Mouse (Mus musculus): Measurements from ENCODE around the gene Cd47. TPM values are rescaled to one million over a fixed set of nuclear protein-coding genes. Genes with fewer than 3 reads are reported as not detected.

The Cd47 gene
- total and polyA plus RNA-seq, 3 experiments = 30.9 to 87.1 (median 76.5) TPM

GRCm38 (mm10) chr16:49802993-49803392 lies 2.7 kb downstream of the Cd47 start:
- H3K79me2 ChIP-seq (replicated peaks; ENCODE audit: control insufficient read depth, insufficient read depth, low read length) = no peaks in the 10 kb centered on the region

DNA sequence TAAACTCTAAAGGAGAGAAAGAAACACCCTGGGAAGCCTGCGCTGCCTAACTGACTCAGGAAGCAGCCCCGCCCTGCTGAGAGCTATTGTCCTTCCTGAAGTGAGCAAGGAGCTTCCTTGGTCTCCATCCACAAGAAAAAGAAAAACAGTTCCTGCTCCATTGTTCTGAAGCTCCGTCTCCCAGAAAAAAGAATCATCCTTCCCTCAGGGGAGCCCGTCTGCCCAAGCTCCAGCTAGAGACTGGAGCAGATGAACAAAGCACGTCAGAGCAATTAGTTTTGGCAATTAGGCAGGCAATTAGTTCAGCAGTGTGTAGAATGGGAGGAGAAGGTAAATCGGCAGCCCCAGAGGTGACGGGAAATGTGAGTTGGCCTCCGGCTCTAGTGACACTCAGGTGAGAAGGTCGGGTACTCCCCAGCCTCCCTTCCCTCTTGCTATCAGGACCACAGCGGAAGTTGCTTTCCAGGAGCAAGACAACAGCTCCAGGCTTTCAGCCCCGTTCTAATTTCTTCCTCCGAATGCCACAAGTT lies 3.7 kb downstream of the Cd47 start:
- Histone ChIP-seq H3K9ac (ENCODE audit: low read depth, low read length) (no peak overlapping the region), H3K36me3 (ENCODE audit: control insufficient read depth, insufficient read depth, low read length) (0 out of 2 replicates have a peak, but pooled peaks cover 2% of the 10 kb centered on the region), H3K79me2 (replicated peaks; ENCODE audit: control insufficient read depth, insufficient read depth, low read length) (no peaks in the 10 kb centered on the region), H3K27ac (peak overlapping the region; percentile 52), H3K27me3 (ENCODE audit: control insufficient read depth, insufficient read depth, low read length) (no peaks in the 10 kb centered on the region), H3K4me3 (peak overlapping the region; percentile 29; the same call in 1 of the 2 replicates), H3K4me1 (ENCODE audit: control insufficient read depth, insufficient read depth, low read length) (peaks cover 4% of the 10 kb centered on the region)
- TF ChIP-seq EP300 (IDR thresholded peaks at IDR 0.05; ENCODE audit: insufficient read depth, low read depth, low read length) (no peak), CTCF (IDR thresholded peaks at IDR 0.05) (no peak), POLR2A (IDR thresholded peaks at IDR 0.05; ENCODE audit: insufficient read depth, low read depth, low read length) (no peak)
- intact Hi-C loops (cut with DNase I) = loop anchor here (5.0 kb wide), 3 partner anchors 53 to 107 kb away; partner anchors contain the start of gene Ift57
- WGBS = 13% methylated on average over 12 of the region's 12 CpGs
- DNase-seq = peak; percentile 32 to 45

More at GRCm38 (mm10) chr16:49802993-49803392, 2.7 kb downstream of the Cd47 start:
- TF ChIP-seq CTCF (IDR thresholded peaks at IDR 0.05) = no peak
- intact Hi-C loops (cut with DNase I) = loop anchor here (5.0 kb wide), 3 partner anchors 54 to 106 kb away; partner anchors contain the start of gene Ift57
- no peak overlapping the region for H3K27ac ChIP-seq
- no peak for DNase-seq
- 0 out of 2 replicates have a peak, but pooled peaks cover 2% of the 10 kb centered on the region for H3K36me3 ChIP-seq (ENCODE audit: control insufficient read depth, insufficient read depth, low read length)
- no peak overlapping the region for H3K9ac ChIP-seq (ENCODE audit: low read depth, low read length)
- H3K27me3 ChIP-seq (ENCODE audit: control insufficient read depth, insufficient read depth, low read length) = no peaks in the 10 kb centered on the region
- peaks cover 7% of the 10 kb centered on the region for H3K4me1 ChIP-seq (ENCODE audit: control insufficient read depth, insufficient read depth, low read length)
- 90% methylated on average over 2 of the region's 2 CpGs for WGBS
- no peak overlapping the region for H3K4me3 ChIP-seq

DNA sequence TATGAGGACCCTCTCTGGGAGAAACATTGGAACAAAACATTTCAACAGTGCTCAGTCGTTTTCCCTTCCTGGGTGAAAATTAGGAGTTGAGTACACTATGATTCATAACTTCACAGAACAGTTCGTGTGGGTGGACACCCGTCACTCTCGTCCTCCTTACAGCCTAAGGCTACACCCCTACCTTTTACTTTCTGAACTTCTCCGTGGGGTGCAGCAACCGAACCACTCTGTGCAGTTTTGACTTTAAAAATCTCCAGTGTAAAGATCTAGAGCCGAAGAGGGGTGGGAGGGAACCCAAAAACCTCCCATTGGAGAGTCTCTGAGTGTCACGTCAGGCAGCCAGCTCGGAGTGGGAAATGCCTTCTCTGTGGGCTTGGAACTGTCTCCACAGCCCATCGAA lies 6.6 kb downstream of the Cd47 start:
- Histone ChIP-seq H3K4me3 (no peak overlapping the region), H3K79me2 (replicated peaks; ENCODE audit: control insufficient read depth, insufficient read depth, low read length) (no peaks in the 10 kb centered on the region), H3K36me3 (ENCODE audit: control insufficient read depth, insufficient read depth, low read length) (no peaks in the 10 kb centered on the region), H3K27me3 (ENCODE audit: control insufficient read depth, insufficient read depth, low read length) (no peaks in the 10 kb centered on the region), H3K27ac (no peak overlapping the region), H3K9ac (ENCODE audit: low read depth, low read length) (no peak overlapping the region), H3K4me1 (ENCODE audit: control insufficient read depth, insufficient read depth, low read length) (no peaks in the 10 kb centered on the region; the same call in 1 of the 2 replicates)
- TF ChIP-seq CTCF (IDR thresholded peaks at IDR 0.05) (no peak), POLR2A (IDR thresholded peaks at IDR 0.05; ENCODE audit: insufficient read depth, low read depth, low read length) (no peak), EP300 (IDR thresholded peaks at IDR 0.05; ENCODE audit: insufficient read depth, low read depth, low read length) (no peak)
- intact Hi-C loops (cut with DNase I) = no loop called here
- no peak for DNase-seq
- 89% methylated on average over 10 of the region's 10 CpGs for WGBS

DNA sequence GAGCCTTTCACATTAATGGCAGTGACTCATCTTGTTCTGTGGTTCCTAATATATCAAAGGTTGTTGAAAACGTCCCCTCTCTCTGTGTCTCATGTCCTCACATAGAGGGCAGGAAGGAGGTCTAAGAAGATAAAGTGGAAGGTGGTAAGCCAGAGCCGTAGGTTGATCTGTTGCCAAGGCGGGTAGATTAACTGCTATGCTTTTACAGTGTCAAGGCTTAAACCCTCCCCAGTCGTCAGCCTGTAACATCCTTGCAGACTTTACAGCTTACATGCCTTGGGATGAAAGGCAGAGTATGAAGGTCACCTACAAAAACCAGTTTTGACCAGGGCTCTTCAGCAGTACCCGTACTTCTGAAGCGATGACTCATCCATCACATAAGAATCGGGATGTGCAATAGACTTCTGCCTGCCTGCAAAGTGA lies 7.1 kb downstream of the Cd47 start:
- no peaks in the 10 kb centered on the region; the same call in 1 of the 2 replicates for H3K4me1 ChIP-seq (ENCODE audit: control insufficient read depth, insufficient read depth, low read length)
- no peak for TF ChIP-seq POLR2A (IDR thresholded peaks at IDR 0.05; ENCODE audit: insufficient read depth, low read depth, low read length)
- TF ChIP-seq EP300 (IDR thresholded peaks at IDR 0.05; ENCODE audit: insufficient read depth, low read depth, low read length) = no peak
- no peak for TF ChIP-seq CTCF (IDR thresholded peaks at IDR 0.05)
- intact Hi-C loops (cut with DNase I) = no loop called here
- H3K9ac ChIP-seq (ENCODE audit: low read depth, low read length) = no peak overlapping the region
- no peaks in the 10 kb centered on the region for H3K79me2 ChIP-seq (replicated peaks; ENCODE audit: control insufficient read depth, insufficient read depth, low read length)
- no peaks in the 10 kb centered on the region for H3K36me3 ChIP-seq (ENCODE audit: control insufficient read depth, insufficient read depth, low read length)
- no peaks in the 10 kb centered on the region for H3K27me3 ChIP-seq (ENCODE audit: control insufficient read depth, insufficient read depth, low read length)
- DNase-seq = no peak
- no peak overlapping the region for H3K4me3 ChIP-seq
- WGBS = 61% methylated on average over 7 of the region's 7 CpGs
- no peak overlapping the region for H3K27ac ChIP-seq

GRCm38 (mm10) chr16:49807862-49808430 lies 7.6 kb downstream of the Cd47 start:
- TF ChIP-seq EP300 (IDR thresholded peaks at IDR 0.05; ENCODE audit: insufficient read depth, low read depth, low read length) (no peak), POLR2A (IDR thresholded peaks at IDR 0.05; ENCODE audit: insufficient read depth, low read depth, low read length) (no peak), CTCF (IDR thresholded peaks at IDR 0.05) (no peak)
- H3K9ac ChIP-seq (ENCODE audit: low read depth, low read length) = no peak overlapping the region
- whole genome bisulfite sequencing = 79% methylated on average over 18 of the region's 18 CpGs
- no peak for DNase-seq
- H3K4me3 ChIP-seq = no peak overlapping the region
- no peak overlapping the region for H3K27ac ChIP-seq
- no peaks in the 10 kb centered on the region for H3K27me3 ChIP-seq (ENCODE audit: control insufficient read depth, insufficient read depth, low read length)
- no peaks in the 10 kb centered on the region for H3K79me2 ChIP-seq (replicated peaks; ENCODE audit: control insufficient read depth, insufficient read depth, low read length)
- intact Hi-C loops (cut with DNase I) = no loop called here
- no peaks in the 10 kb centered on the region for H3K36me3 ChIP-seq (ENCODE audit: control insufficient read depth, insufficient read depth, low read length)
- H3K4me1 ChIP-seq (ENCODE audit: control insufficient read depth, insufficient read depth, low read length) = no peaks in the 10 kb centered on the region; the same call in 1 of the 2 replicates

- no peak overlapping the region for H3K27ac ChIP-seq
- no peak overlapping the region for H3K4me3 ChIP-seq
- no peak for TF ChIP-seq EP300 (IDR thresholded peaks at IDR 0.05; ENCODE audit: insufficient read depth, low read depth, low read length)
- no peak for TF ChIP-seq CTCF (IDR thresholded peaks at IDR 0.05)
- TF ChIP-seq POLR2A (IDR thresholded peaks at IDR 0.05; ENCODE audit: insufficient read depth, low read depth, low read length) = no peak
- H3K27me3 ChIP-seq (ENCODE audit: control insufficient read depth, insufficient read depth, low read length) = no peaks in the 10 kb centered on the region
- no peak for DNase-seq
- 78% methylated on average over 2 of the region's 2 CpGs for WGBS
- H3K9ac ChIP-seq (ENCODE audit: low read depth, low read length) = no peak overlapping the region
- H3K79me2 ChIP-seq (replicated peaks; ENCODE audit: control insufficient read depth, insufficient read depth, low read length) = no peaks in the 10 kb centered on the region
- H3K36me3 ChIP-seq (ENCODE audit: control insufficient read depth, insufficient read depth, low read length) = no peaks in the 10 kb centered on the region
- intact Hi-C loops (cut with DNase I) = no loop called here
- H3K4me1 ChIP-seq (ENCODE audit: control insufficient read depth, insufficient read depth, low read length) = no peaks in the 10 kb centered on the region; the same call in 1 of the 2 replicates
Observed at GRCm38 (mm10) chr16:49811897-49812296, 11.6 kb downstream of the Cd47 start.
